Mouse (Mus musculus) G1E (cell line): ENCODE measurements around the gene Dek.

Experiments used
- CTCF ChIP-seq: IDR thresholded peaks from 2 replicates; pipeline ENCODE4 v1.5.1; 2012; ENCODE audit warnings: low read depth, low read length, inconsistent platforms, mixed read lengths
- GATA1 ChIP-seq: IDR thresholded peaks from 2 replicates; pipeline ENCODE4 v1.6.1; 2012; ENCODE audit warnings: borderline replicate concordance, low read length, inconsistent platforms, mixed read lengths
- GATA2 ChIP-seq: IDR thresholded peaks from 2 replicates; pipeline ENCODE4 v1.6.1; 2012; ENCODE audit warnings: low read depth, low read length, inconsistent platforms, borderline replicate concordance

- TF ChIP-seq CTCF (no peak), GATA1 (no peak), GATA2 (no peak)
Observed at GRCm38 (mm10) chr13:47142764-47143163, 36.8 kb upstream of the Dek start.
